Mouse (Mus musculus): ENCODE results near the gene Il4i1.

Gene Il4i1

GRCm38 (mm10) chr7:44862434-44862833 is 46.2 kb downstream of the Il4i1 start:
- TF ChIP-seq GATA4 (IDR thresholded peaks at IDR 0.05; ENCODE audit: insufficient replicate concordance, low read length), result no peak

DNA sequence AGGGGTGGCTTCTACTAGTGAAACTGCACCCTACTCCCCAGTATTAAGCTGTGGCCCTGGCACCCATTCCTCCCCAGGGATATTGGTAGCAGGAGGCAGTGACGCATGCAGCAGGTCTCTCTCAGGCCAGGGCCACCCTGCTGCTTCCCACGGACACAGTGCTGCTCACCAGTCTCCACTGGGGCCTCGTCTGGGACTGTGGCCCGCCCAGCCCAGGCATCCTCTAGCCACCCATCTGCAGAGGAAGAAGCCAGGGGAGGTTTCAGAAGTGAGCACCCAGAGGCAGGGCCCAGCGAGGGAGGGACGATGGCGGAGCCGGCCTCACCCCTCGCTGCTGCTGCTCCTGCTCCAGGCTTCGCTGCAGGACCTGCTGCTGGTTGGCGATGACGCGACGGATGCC is 47.0 kb downstream of the Il4i1 start:
- no peak for TF ChIP-seq GATA4 (IDR thresholded peaks at IDR 0.05; ENCODE audit: insufficient replicate concordance, low read length)

DNA sequence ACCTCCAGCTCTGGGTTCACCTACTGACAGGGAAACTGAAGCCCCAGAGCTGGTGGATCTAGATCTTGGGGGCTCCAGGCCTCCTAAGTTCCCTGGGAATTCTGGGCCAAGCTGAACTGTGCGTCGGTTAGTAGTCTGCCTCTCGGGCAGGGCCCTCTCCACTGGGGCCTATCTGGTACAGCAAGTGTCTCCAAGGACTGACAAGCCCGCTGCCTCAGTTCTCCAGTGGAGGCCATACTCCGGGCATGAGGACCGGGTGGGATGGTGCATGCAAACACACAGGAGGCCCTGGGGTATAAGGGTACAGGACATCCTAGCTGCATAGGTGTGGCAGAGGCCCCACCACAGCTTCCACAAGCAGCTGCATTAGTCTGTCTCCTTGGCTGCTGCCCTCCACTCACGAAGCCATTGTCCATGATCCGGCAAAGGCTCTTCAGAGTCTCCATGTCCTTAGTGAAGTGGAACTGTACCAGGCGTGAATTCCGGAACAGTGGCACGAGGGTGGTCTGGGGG is 47.9 kb downstream of the Il4i1 start:
- no peak for TF ChIP-seq GATA4 (IDR thresholded peaks at IDR 0.05; ENCODE audit: insufficient replicate concordance, low read length)

DNA sequence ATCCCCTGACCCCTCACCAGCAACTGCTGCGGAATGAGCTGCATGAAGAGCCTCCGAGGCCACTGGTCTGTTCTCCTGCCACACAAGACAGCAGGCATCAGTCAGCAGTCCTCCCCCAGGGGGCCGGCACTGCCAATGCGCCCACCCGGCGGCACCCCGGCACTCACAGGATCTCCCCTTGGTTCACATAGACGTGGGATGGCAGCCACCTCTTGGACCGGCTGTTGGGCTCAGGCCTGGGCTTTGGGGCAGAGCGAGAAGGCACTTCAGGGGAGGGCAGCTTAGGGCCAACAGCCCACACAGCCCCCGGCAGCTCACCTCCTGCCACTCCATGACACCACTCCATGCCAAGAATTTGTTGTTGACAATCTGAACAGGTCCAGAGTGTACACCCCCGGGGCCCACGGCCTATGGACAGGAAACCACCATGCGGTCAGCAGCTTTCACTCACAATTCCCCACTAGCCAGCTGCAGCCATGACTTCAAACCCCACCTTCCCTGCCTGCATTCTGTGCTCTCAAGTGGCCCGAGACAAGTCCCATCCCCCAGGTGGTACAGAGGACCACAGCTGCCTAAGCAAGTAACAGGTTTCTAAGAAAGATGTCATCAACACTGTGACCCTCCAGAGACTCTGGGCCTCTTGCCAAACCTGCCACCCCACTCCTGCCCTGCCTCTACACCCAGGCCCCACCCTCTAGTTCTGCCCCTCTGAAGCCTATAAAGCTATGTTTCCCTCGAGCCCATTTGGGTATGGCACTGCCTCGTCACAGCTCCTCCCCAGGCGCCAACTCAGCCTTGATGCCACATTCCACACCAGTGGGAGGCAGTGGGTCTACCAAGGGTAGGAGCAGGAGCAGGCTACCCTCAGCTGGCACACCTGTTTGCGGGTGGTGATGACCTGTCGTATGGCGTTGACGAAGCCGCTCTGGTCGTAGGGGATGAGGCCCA is 48.7 kb downstream of the Il4i1 start:
- TF ChIP-seq GATA4 (IDR thresholded peaks at IDR 0.05; ENCODE audit: insufficient replicate concordance, low read length), result no peak

- TF ChIP-seq GATA4 (IDR thresholded peaks at IDR 0.05; ENCODE audit: insufficient replicate concordance, low read length), result no peak
These were observed 50.3 kb downstream of the Il4i1 start for GRCm38 (mm10) chr7:44866276-44867009.

- no peak for TF ChIP-seq GATA4 (IDR thresholded peaks at IDR 0.05; ENCODE audit: insufficient replicate concordance, low read length)
These were observed 51.0 kb downstream of the Il4i1 start for GRCm38 (mm10) chr7:44867010-44867702.

DNA sequence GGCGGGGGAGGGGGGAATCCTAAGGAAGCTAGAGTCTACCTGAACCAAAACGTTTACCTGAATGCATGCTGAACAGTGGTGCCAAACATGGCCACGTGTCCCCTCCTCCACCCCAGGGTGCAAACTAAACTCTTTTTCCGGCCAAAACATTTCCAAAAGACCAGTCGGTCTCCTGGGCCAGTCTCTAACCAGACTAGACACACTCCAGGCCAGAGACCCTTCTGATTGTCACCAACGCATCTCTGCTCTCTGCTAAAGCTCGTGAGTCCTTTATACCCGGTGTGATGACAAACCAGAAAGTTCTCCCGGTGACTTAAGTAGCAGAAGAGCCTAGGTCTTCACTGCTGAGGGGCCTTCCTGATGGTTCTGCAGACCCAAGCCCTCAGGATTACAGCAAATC is 51.6 kb downstream of the Il4i1 start:
- TF ChIP-seq GATA4 (IDR thresholded peaks at IDR 0.05; ENCODE audit: insufficient replicate concordance, low read length), result no peak

GRCm38 (mm10) chr7:44868465-44868864 is 52.3 kb downstream of the Il4i1 start:
- TF ChIP-seq GATA4 (IDR thresholded peaks at IDR 0.05; ENCODE audit: insufficient replicate concordance, low read length), result no peak

DNA sequence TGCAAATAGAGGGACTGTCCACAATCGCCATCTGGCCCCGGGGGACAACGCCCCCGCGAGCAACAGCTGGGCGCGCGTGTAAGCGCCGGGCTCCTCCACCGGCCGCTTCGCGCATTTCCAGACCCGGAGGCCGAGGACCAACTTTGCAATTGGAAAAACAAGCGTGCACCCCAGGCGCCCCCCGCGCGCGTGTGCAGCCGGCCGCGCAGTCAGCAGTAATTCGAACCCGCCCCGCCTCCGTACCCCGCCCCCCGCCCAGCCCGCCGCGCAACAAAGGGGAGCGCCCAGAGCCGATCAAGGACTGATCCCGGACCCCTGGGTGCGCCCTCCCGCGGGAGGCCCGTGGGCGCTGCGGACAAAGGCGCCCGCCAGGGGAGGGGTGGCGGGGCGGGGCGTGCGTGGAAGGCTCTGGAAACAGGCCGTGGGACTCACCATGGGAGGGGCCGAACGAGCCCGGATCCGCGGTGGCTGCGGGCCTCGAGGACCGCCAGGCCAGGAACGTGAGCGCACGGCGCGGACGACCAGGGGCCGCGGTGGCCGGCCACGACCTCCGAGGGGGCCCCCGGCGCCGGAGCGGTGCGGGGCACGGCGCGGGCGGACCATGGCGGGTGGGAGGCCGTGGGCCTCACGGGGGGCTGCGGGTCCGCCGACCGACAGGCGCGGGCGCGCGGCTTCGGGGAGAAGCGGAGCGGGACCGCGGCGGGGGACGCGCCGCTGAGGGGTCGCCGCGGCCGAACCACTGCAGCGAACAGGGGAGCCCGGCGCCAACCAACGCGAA is 52.9 kb downstream of the Il4i1 start:
- no peak for TF ChIP-seq GATA4 (IDR thresholded peaks at IDR 0.05; ENCODE audit: insufficient replicate concordance, low read length)

DNA sequence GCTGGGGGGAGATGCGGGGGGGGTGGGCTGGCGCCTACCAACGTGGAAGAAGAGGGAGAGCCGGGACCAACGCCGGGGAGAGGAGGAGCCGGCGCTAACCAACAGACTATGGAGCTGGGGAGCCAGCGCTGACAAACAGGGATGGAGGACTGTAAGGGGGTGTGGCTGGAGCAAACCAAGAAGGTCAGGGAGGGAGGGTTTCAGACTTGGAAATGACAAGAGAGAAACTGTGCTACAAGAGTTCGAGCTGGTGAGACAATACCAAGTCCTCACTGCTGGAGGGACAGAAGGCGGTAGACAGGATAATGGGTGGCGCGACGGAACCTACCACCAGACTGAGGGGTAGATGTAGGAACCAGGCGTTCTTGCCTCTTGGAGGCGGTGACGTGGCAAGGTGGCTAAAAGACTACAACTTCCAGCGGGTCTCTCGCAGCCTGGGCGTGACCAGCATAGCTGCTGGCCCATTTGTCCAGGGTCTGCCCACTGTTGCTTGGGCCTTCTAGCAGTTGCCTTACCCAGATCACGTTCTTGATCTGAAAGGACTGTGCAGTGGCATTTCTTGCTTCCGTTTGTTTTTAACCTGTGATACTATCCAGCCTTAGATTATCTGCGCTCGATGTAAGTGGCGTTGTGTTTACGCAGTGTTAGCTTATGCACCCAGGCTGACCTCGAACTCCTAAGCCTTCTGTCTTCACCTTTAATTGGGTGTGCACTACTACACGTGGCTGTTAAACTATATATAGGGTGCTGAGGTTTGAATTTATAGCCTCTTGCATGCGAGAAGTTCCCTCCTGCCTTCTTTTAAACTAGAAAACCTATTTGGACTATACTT is 53.7 kb downstream of the Il4i1 start, which contains the start of gene Ptov1:
Gene Ptov1 (minus strand): TSS at position 92 of the 832 bp plus-strand sequence.
- TF ChIP-seq GATA4 (IDR thresholded peaks at IDR 0.05; ENCODE audit: insufficient replicate concordance, low read length), result no peak

- TF ChIP-seq GATA4 (IDR thresholded peaks at IDR 0.05; ENCODE audit: insufficient replicate concordance, low read length), result no peak
These were observed 54.4 kb downstream of the Il4i1 start for GRCm38 (mm10) chr7:44870614-44871013.

GRCm38 (mm10) chr7:44871181-44871580 is 55.0 kb downstream of the Il4i1 start:
- no peak for TF ChIP-seq GATA4 (IDR thresholded peaks at IDR 0.05; ENCODE audit: insufficient replicate concordance, low read length)

DNA sequence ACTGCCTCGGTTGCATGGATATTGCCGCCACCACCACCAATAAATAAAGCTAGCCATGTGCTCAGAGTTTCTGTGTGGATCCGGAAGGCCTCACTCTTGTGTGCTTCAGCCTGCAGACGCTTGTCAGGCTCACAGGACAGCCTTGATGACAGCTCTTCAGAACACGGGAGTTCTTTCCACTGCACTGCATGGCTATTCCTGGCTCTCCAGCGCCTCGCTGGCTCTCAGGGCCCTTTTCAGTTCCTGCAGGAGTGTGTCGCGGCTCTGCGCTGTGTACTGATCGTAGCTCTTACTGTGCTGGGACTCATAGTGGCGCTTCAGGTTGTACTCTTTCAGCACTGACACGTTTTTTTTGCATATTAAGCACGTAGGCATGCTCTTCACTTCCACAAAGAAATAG is 61.6 kb downstream of the Il4i1 start:
- no peak for TF ChIP-seq GATA4 (IDR thresholded peaks at IDR 0.05; ENCODE audit: insufficient replicate concordance, low read length)

- TF ChIP-seq GATA4 (IDR thresholded peaks at IDR 0.05; ENCODE audit: insufficient replicate concordance, low read length), result no peak
These were observed 66.8 kb downstream of the Il4i1 start for GRCm38 (mm10) chr7:44883036-44883435.

All from liver, adult (tissue).